Mouse (Mus musculus) heart, embryonic 10.5 days (tissue): ENCODE measurements around the gene Irf9. TPM values are rescaled to one million over a fixed set of nuclear protein-coding genes. Genes with fewer than 3 reads are reported as not detected.

Source experiments
- polyA plus RNA-seq: library from polyadenylated mRNA; unstranded; fragments of >200 nt; fragmentation: Nextera tagmentation; extraction: Ambion mirVana; gene quantifications from 2 replicates; pipeline ENCODE4 v1.2.1, GENCODE M21; 2016

The Irf9 gene
- polyA plus RNA-seq, 1 experiment from 2014 or later = 5.9 TPM

Other genes with a start within 250 kb of the Irf9 start
- gene Dhrs4, start 124.8 kb upstream of the Irf9 start, polyA plus RNA-seq = 62.6 and 85.5 TPM in 2 replicates
- 1.5 and 3.3 TPM in 2 replicates for gene Carmil3, start 112.9 kb upstream of the Irf9 start, polyA plus RNA-seq
- gene Cpne6, start 93.1 kb upstream of the Irf9 start, polyA plus RNA-seq = 0.36 and 0.41 TPM in 2 replicates
- not detected in 2 replicates for gene Nrl, start 78.6 kb upstream of the Irf9 start, polyA plus RNA-seq
- gene Pck2, start 63.3 kb upstream of the Irf9 start, polyA plus RNA-seq = 31.5 and 32.5 TPM in 2 replicates
- 69.9 and 75.2 TPM in 2 replicates for gene Dcaf11, start 43.6 kb upstream of the Irf9 start, polyA plus RNA-seq
- gene A730061H03Rik, start 43.2 kb upstream of the Irf9 start, polyA plus RNA-seq = 1.3 TPM in 1 of 2 replicates, not detected in the other
- 74.6 and 136 TPM in 2 replicates for gene Fitm1, start 28.0 kb upstream of the Irf9 start, polyA plus RNA-seq
- gene Psme1, start 25.4 kb upstream of the Irf9 start, polyA plus RNA-seq = 173 and 196 TPM in 2 replicates
- 17.1 and 22.1 TPM in 2 replicates for gene Emc9, start 18.3 kb upstream of the Irf9 start, polyA plus RNA-seq
- gene Psme2, start 12.5 kb upstream of the Irf9 start, polyA plus RNA-seq = 188 and 205 TPM in 2 replicates
- 14.4 and 21.9 TPM in 2 replicates for gene Rnf31, start 11.9 kb upstream of the Irf9 start, polyA plus RNA-seq
- gene Rec8, start 14.5 kb downstream of the Irf9 start, polyA plus RNA-seq = 13.7 and 17.6 TPM in 2 replicates
- gene Ipo4, start 32.4 kb downstream of the Irf9 start, polyA plus RNA-seq = 103 and 108 TPM in 2 replicates
- gene Gm49378, start 34.3 kb downstream of the Irf9 start, polyA plus RNA-seq = 2.3 and 3.1 TPM in 2 replicates
- 91.6 and 96.4 TPM in 2 replicates for gene Tm9sf1, start 40.2 kb downstream of the Irf9 start, polyA plus RNA-seq
- gene Tssk4, start 46.6 kb downstream of the Irf9 start, polyA plus RNA-seq = 0.27 and 0.57 TPM in 2 replicates
- 71.6 and 79.7 TPM in 2 replicates for gene Mdp1, start 56.9 kb downstream of the Irf9 start, polyA plus RNA-seq
- gene Gmpr2, start 68.4 kb downstream of the Irf9 start, polyA plus RNA-seq = 50.8 and 58.8 TPM in 2 replicates
- gene Nedd8, start 68.6 kb downstream of the Irf9 start, polyA plus RNA-seq = 543 and 573 TPM in 2 replicates
- gene Tinf2, start 78.2 kb downstream of the Irf9 start, polyA plus RNA-seq = 44.4 and 50.4 TPM in 2 replicates
- 0.46 and 1.6 TPM in 2 replicates for gene Tgm1, start 110.4 kb downstream of the Irf9 start, polyA plus RNA-seq
- 25.1 and 29.4 TPM in 2 replicates for gene Rabggta, start 118.7 kb downstream of the Irf9 start, polyA plus RNA-seq
- gene Dhrs1, start 142.1 kb downstream of the Irf9 start, polyA plus RNA-seq = 59.7 and 60.5 TPM in 2 replicates
- gene Nop9, start 142.1 kb downstream of the Irf9 start, polyA plus RNA-seq = 33.2 and 49.1 TPM in 2 replicates
- gene Cideb, start 154.9 kb downstream of the Irf9 start, polyA plus RNA-seq = 1.4 and 2.0 TPM in 2 replicates
- 0.44 and 1.1 TPM in 2 replicates for gene Ltb4r2, start 157.9 kb downstream of the Irf9 start, polyA plus RNA-seq
- gene Ltb4r1, start 162.4 kb downstream of the Irf9 start, polyA plus RNA-seq = 0.53 and 0.79 TPM in 2 replicates
- gene Adcy4, start 180.5 kb downstream of the Irf9 start, polyA plus RNA-seq = 14.5 and 18.1 TPM in 2 replicates
- gene Ripk3, start 185.3 kb downstream of the Irf9 start, polyA plus RNA-seq = 20.0 and 32.0 TPM in 2 replicates
- 15.4 and 35.8 TPM in 2 replicates for gene Nfatc4, start 219.6 kb downstream of the Irf9 start, polyA plus RNA-seq